Mouse (Mus musculus) heart, embryonic 12.5 days (tissue): ENCODE results near the gene Vps4a. TPM values are rescaled to one million over a fixed set of nuclear protein-coding genes. Genes with fewer than 3 reads are reported as not detected.
"Not testable (repeated sequence)": the region's sequence is repeated elsewhere in the genome, so short reads cannot be mapped to it uniquely, and the experiment has no call there.

Experiments used
- ATAC-seq: fragments of 200-750 bp; cut with Nextera tagmentation; 2 replicates; pipeline ENCODE4 v1.8.0; 2017; ENCODE audit warnings: moderate TSS enrichment, moderate library complexity; ENCODE audit not compliant: insufficient number of reproducible peaks, low FRiP score
- H3K27ac ChIP-seq: fragments of 300-500 bp; sonication (generic); 2 replicates; pipeline ENCODE4 v1.5.1; 2016; ENCODE audit warnings: mild to moderate bottlenecking, moderate library complexity; ENCODE audit not compliant: poor library complexity, severe bottlenecking
- H3K27me3 ChIP-seq: fragments of 300-500 bp; sonication (generic); replicated peaks from 2 replicates; pipeline ENCODE4 v1.6.1; 2016; ENCODE audit warnings: mild to moderate bottlenecking, moderate library complexity
- H3K36me3 ChIP-seq: fragments of 300-500 bp; sonication (generic); 2 replicates; pipeline ENCODE4 v1.6.1; 2016; ENCODE audit warnings: mild to moderate bottlenecking, moderate library complexity
- H3K4me1 ChIP-seq: fragments of 300-500 bp; sonication (generic); replicated peaks from 2 replicates; pipeline ENCODE4 v1.6.1; 2016; ENCODE audit warnings: mild to moderate bottlenecking
- H3K4me2 ChIP-seq: fragments of 300-500 bp; sonication (generic); 2 replicates; pipeline ENCODE4 v1.6.1; 2016; ENCODE audit warnings: mild to moderate bottlenecking, moderate library complexity
- H3K4me3 ChIP-seq: fragments of 300-500 bp; sonication (generic); 2 replicates; pipeline ENCODE4 v1.5.1; 2016; ENCODE audit warnings: mild to moderate bottlenecking
- H3K9ac ChIP-seq: fragments of 300-500 bp; sonication (generic); 2 replicates; pipeline ENCODE4 v1.6.1; 2016; ENCODE audit warnings: mild to moderate bottlenecking, moderate library complexity
- H3K9me3 ChIP-seq: fragments of 300-500 bp; sonication (generic); replicated peaks from 2 replicates; pipeline ENCODE4 v1.6.1; 2016; ENCODE audit warnings: mild to moderate bottlenecking, moderate library complexity
- WGBS: fragments of 180-500 bp; shearing (Covaris S2); methylation state at CpG from one replicate; pipeline ENCODE4 v1.1.7; 2016; 5-methylcytosine and 5-hydroxymethylcytosine counted together
- polyA plus RNA-seq: library from polyadenylated mRNA; unstranded; fragments of >200 nt; fragmentation: Nextera tagmentation; extraction: Ambion mirVana; gene quantifications from 2 replicates; pipeline ENCODE4 v1.2.1, GENCODE M21; 2016

The Vps4a gene
- polyA plus RNA-seq, 1 experiment from 2014 or later, result 50.9 TPM

DNA sequence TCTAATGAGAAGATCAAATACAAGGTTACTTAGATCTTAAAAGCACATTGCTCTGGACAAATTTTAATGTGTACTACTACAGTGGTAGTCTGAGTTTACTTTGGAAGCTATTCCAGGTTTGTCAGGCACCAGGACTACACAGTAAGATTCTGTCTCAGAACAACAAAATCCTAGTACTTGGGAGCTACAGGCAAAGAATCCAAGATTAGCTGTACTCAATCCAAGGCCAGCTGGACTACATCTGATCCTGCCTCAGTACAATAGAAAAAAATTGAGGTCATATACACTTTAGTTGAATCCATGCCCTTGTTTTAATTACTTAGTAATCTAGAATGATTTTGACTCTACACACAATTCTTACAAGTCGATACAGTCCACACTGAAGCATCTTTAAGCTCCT lies 16.1 kb upstream of the Vps4a start:
- WGBS, result 89% methylated on average over 1 of the region's 1 CpGs
- Histone ChIP-seq H3K27me3 (no peaks in the 10 kb centered on the region), H3K4me3 (no peak overlapping the region), H3K4me1 (no peaks in the 10 kb centered on the region), H3K4me2 (no peak overlapping the region), H3K9me3 (no peaks in the 10 kb centered on the region), H3K36me3 (peaks cover 30% of the 10 kb centered on the region), H3K9ac (no peak overlapping the region), H3K27ac (no peak overlapping the region)
- no peak for ATAC-seq

DNA sequence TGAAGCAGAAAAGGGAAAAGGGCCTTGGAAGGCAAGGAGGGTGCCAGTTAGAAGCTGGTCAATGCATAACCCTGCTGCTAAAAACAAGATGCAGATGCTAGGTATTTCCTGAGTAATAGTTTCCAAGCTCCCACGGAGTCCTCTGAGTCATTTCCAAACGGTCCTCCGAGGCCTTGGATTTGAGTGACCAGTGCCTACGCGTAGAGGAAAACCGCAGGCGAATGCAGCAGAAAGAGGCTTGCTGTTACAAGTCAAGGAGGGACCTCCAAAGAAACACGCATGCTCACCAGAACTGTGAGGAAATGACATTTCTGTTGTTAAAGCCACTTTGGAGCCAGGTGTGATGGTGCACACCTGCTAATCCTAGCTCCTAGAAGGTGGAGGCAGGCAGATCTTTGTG lies 7.5 kb upstream of the Vps4a start:
- no peaks in the 10 kb centered on the region for H3K27me3 ChIP-seq
- H3K9ac ChIP-seq, result no peak overlapping the region
- H3K36me3 ChIP-seq, result no peaks in the 10 kb centered on the region
- no peak for ATAC-seq
- 86% methylated on average over 8 of the region's 8 CpGs for WGBS
- no peak overlapping the region for H3K4me3 ChIP-seq
- H3K4me2 ChIP-seq, result no peak overlapping the region
- no peak overlapping the region for H3K27ac ChIP-seq
- no peaks in the 10 kb centered on the region for H3K4me1 ChIP-seq
- no peaks in the 10 kb centered on the region for H3K9me3 ChIP-seq

- WGBS, result 72% methylated on average over 3 of the region's 3 CpGs
- Histone ChIP-seq H3K36me3 (no peaks in the 10 kb centered on the region; the same call in 1 of the 2 replicates), H3K27me3 (no peaks in the 10 kb centered on the region), H3K4me1 (peaks cover 18% of the 10 kb centered on the region), H3K4me2 (no peak overlapping the region), H3K9me3 (no peaks in the 10 kb centered on the region), H3K27ac (no peak overlapping the region), H3K9ac (no peak overlapping the region), H3K4me3 (no peak overlapping the region)
- no peak for ATAC-seq
Measured at GRCm38 (mm10) chr8:107029310-107029709, 1.7 kb upstream of the Vps4a start.

- Histone ChIP-seq H3K27ac (no peak overlapping the region), H3K27me3 (no peaks in the 10 kb centered on the region), H3K4me2 (no peak overlapping the region), H3K4me3 (no peak overlapping the region), H3K4me1 (peaks cover 18% of the 10 kb centered on the region), H3K9ac (no peak overlapping the region), H3K36me3 (no peaks in the 10 kb centered on the region; the same call in 1 of the 2 replicates), H3K9me3 (no peaks in the 10 kb centered on the region)
- WGBS, result 62% methylated on average over 5 of the region's 5 CpGs
- ATAC-seq, result no peak
Measured at GRCm38 (mm10) chr8:107030058-107030457, 964 bp upstream of the Vps4a start.

DNA sequence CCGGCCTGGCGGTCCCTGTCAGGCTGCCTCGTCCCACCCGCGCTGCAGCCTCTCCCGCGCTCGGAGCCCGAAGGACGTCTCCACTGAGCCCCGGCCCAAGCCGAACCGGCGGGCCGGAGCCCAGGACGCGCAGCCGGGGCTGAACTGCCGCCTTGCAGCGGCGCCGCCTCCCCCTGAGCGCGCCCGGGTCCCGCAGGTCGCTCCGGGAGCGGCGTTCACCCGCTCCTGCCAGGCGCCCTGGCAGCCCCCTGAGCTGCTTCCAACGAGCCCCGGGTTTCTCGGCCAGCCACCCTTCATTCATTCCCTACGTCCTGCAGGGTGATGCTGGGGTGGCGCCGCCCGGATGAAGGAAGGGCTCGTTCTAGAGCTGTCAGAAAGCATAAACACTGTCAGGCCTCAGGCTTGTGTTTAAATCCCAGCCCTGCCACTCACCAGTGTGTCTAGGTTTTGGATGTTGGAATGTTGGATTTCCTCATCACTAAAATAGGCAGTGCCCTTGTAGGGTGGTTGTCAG lies 612 bp downstream of the Vps4a start:
- Histone ChIP-seq H3K4me2 (peak overlapping the region; percentile 85), H3K36me3 (peaks cover 4% of the 10 kb centered on the region), H3K4me1 (peaks cover 18% of the 10 kb centered on the region), H3K9ac (peak overlapping the region; percentile 96), H3K27ac (peak overlapping the region; percentile 60), H3K4me3 (peak overlapping the region; percentile 94), H3K9me3 (no peaks in the 10 kb centered on the region), H3K27me3 (no peaks in the 10 kb centered on the region)
- WGBS, result under 1% methylated on average over 40 of the region's 40 CpGs
- no peak; the same call in 1 of the 2 replicates for ATAC-seq

DNA sequence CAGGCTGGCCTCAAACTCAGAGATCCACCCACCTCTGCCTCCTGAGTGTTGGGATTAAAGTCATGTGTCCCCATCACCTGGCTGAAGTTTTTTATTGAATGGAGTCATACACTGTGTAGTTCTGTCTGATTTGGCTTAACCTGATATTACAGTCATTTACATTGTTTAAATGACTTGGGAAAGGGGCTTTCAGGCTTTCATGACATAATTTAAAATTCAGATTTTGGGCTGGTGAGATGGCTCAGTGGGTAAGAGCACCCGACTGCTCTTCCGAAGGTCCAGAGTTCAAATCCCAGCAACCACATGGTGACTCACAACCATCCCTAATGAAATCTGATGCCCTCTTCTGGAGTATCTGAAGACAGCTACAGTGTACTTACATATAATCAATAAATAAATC lies 2.6 kb downstream of the Vps4a start:
- H3K27me3 ChIP-seq, H3K4me3 ChIP-seq, H3K9ac ChIP-seq, H3K27ac ChIP-seq, H3K9me3 ChIP-seq, ATAC-seq, H3K36me3 ChIP-seq, H3K4me2 ChIP-seq: not testable (repeated sequence)
- WGBS, result 98% methylated on average over 2 of the region's 2 CpGs
- H3K4me1 ChIP-seq, result peaks cover 18% of the 10 kb centered on the region

DNA sequence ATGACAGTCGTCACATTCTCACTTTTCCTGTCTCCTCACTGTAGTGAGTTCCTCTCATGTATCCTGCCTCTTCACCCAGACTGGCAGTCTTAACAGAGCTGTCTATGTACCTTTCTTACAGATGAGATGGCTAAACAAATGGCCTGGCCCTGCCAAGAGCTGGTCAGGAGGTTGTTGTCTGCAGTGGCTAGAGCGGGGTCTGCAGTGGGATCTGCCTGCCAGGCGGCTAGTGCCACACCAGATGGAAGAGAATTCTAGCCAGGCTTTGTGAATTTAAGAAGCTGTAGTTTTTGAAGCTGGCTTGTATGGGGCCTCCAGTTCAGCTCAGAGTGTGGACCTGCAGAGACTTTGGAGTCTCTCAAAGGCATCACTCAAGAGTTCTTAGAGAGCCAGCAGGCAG lies 4.6 kb downstream of the Vps4a start:
- H3K9me3 ChIP-seq, result no peaks in the 10 kb centered on the region
- H3K4me1 ChIP-seq, result peaks cover 18% of the 10 kb centered on the region
- H3K4me3 ChIP-seq, result no peak overlapping the region
- H3K9ac ChIP-seq, result no peak overlapping the region
- H3K4me2 ChIP-seq, result no peak overlapping the region
- ATAC-seq, result no peak
- no peaks in the 10 kb centered on the region for H3K27me3 ChIP-seq
- H3K27ac ChIP-seq, result no peak overlapping the region
- peaks cover 27% of the 10 kb centered on the region for H3K36me3 ChIP-seq
- 90% methylated on average over 3 of the region's 3 CpGs for WGBS

- no peak for ATAC-seq
- WGBS, result 79% methylated on average over 8 of the region's 8 CpGs
Measured at GRCm38 (mm10) chr8:107036626-107037025, 5.6 kb downstream of the Vps4a start.

GRCm38 (mm10) chr8:107040632-107041031 lies 9.6 kb downstream of the Vps4a start:
- WGBS, result 83% methylated on average over 7 of the region's 7 CpGs
- Histone ChIP-seq H3K4me3 (no peak overlapping the region), H3K36me3 (peaks cover 77% of the 10 kb centered on the region), H3K9ac (no peak overlapping the region), H3K27ac (no peak overlapping the region), H3K9me3 (no peaks in the 10 kb centered on the region), H3K4me1 (no peaks in the 10 kb centered on the region), H3K27me3 (no peaks in the 10 kb centered on the region), H3K4me2 (no peak overlapping the region)
- no peak for ATAC-seq

More at GRCm38 (mm10) chr8:107036626-107037025, 5.6 kb downstream of the Vps4a start:
- Histone ChIP-seq H3K4me2 (no peak overlapping the region), H3K9ac (no peak overlapping the region), H3K4me3 (no peak overlapping the region), H3K27ac (no peak overlapping the region), H3K4me1 (peaks cover 18% of the 10 kb centered on the region), H3K36me3 (peaks cover 37% of the 10 kb centered on the region), H3K9me3 (no peaks in the 10 kb centered on the region), H3K27me3 (no peaks in the 10 kb centered on the region)

DNA sequence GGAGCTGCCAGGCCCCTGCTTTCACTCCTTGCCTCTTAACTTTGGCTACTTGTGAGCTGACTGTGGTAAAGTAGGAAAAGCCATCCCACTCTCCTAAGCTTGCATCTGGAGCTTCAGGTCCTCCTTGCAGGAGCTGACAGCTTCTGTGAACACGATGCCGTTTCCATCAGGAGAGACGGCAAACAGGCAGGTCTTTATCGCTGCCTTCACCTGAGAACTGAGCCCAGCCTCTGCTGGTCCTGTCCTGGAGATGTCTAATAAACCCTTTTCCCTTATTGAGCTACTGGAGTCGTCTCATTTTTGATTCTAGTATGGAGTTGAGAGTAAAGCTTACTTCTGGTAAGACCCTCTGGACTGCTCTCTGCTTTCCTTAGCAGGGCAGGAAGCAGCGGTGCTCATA lies 14.5 kb downstream of the Vps4a start:
- peaks cover 20% of the 10 kb centered on the region for H3K4me1 ChIP-seq
- WGBS, result 84% methylated on average over 6 of the region's 6 CpGs
- H3K9me3 ChIP-seq, result no peaks in the 10 kb centered on the region
- no peak for ATAC-seq
- H3K27ac ChIP-seq, result no peak overlapping the region
- no peaks in the 10 kb centered on the region for H3K27me3 ChIP-seq
- H3K36me3 ChIP-seq, result peaks cover 79% of the 10 kb centered on the region
- H3K4me3 ChIP-seq, result no peak overlapping the region
- H3K9ac ChIP-seq, result no peak overlapping the region
- H3K4me2 ChIP-seq, result no peak overlapping the region

- peak overlapping the region; percentile 93; the same call in 1 of the 2 replicates for H3K9ac ChIP-seq
- WGBS, result 71% methylated on average over 5 of the region's 5 CpGs
- ATAC-seq, result no peak
- peak overlapping the region; percentile 82 for H3K4me3 ChIP-seq
- H3K27me3 ChIP-seq, result no peaks in the 10 kb centered on the region
- peak overlapping the region; percentile 88 for H3K4me2 ChIP-seq
- H3K9me3 ChIP-seq, result no peaks in the 10 kb centered on the region
- H3K36me3 ChIP-seq, result peaks cover 79% of the 10 kb centered on the region
- peaks cover 20% of the 10 kb centered on the region for H3K4me1 ChIP-seq
- H3K27ac ChIP-seq, result 0 out of 2 replicates have a peak overlapping the region, but pooled peaks have one; percentile 93
Measured at GRCm38 (mm10) chr8:107046976-107047375, 16.0 kb downstream of the Vps4a start.
